Mouse (Mus musculus): ENCODE results near the gene Dydc2.

Dydc2 gene

DNA sequence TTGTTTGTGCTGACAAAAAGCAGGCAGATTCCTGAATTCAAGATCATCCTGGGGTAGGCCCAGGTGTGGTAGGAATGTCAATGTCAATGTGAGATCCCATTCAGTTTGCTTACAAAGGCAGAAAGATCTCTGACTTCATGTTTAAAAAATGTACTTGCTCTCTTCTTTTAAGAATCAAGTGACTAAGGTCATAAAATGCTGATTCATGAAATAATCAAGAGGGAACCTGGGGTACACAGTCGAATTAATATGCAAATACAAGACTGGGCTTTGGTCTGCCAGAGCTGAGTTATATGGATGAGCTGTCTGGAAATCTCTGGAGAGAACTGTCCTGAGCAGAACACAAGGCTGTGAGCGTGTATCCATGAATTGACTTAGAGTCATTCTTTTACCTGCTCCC, 21.6 kb downstream of the Dydc2 start:
- DNase-seq (ENCODE audit: low read depth in 1 of 2, low spot score in 2 of 2), result no peak

DNA sequence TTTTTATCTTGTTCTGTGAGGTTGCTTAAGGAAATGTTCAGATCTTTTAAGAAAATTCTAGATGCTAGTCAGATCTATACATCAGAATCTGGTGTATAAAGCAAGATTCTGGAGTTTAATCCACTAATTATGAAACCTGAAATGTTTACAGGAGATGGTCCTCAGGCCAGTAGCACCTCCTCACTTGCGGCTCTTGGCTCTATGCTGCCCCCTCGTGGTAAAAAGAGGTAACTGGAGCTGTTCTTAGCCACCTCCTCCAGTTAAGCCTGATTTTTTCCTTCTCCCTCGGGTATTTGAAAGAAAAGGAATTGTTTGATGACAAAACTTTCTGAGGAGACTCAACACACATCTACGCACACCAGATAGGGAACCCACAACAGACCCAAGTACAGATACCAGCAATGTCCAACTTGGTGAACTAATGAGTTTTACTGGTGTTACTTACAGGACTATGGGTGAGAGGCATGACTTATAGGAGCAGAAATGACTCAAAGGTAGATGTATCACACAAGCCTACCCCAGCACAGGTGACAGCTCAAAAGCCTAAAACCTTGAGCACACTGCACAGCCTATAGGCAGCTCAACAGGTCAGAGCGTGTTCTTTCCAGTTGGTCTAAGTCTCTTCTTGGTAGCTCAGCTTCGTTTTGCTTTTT, 33.7 kb downstream of the Dydc2 start:
- peak in 1 of 2 experiments; percentile 30 for DNase-seq (ENCODE audit: low read depth in 1 of 2, low spot score in 2 of 2)

DNA sequence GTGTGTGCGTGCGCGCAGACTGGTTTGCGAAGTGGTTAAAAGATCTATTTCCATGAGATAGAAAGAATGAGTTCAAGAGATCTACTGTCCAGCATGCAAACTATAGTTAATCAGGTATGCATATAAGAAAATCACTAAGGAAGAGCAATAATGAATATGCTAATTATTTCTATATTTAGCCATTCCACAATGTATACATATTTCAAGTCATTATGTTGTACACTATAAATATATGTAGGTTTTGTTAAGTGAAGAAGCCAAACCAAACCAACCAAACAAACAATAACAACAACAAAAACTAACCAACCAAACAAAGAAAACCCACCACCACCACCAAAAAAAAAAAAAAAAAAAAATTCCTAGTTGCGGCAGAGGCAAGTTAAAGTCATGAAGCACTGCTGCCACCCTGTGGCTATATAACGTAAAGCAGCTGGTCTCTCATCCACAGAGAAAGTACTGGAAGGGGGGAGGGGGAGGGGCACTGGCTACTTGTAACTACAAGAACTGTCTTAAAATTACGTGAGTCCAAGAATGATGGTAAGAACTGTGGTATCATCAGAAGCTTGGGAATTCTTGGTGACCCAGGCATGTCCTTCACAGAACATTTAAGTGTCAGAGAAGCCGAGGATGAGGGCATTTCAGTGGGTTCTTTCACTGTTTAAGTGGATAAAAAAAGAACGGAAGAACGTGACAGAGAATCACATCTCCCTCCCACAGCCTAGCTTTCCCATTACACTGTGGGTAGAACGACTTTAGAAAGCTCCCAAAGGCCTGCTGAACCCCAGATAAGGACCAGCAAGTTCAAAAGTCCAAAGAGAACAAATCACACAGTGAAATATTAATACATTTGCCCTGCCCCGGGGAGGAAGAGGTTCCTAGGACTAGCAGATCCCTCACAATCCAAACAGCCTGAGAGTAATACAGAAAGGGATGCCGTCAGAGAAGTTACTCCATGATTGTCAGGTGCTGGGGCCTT, 35.6 kb downstream of the Dydc2 start:
- peak in 1 of 2 experiments; percentile 25 for DNase-seq (ENCODE audit: low read depth in 1 of 2, low spot score in 2 of 2)

DNA sequence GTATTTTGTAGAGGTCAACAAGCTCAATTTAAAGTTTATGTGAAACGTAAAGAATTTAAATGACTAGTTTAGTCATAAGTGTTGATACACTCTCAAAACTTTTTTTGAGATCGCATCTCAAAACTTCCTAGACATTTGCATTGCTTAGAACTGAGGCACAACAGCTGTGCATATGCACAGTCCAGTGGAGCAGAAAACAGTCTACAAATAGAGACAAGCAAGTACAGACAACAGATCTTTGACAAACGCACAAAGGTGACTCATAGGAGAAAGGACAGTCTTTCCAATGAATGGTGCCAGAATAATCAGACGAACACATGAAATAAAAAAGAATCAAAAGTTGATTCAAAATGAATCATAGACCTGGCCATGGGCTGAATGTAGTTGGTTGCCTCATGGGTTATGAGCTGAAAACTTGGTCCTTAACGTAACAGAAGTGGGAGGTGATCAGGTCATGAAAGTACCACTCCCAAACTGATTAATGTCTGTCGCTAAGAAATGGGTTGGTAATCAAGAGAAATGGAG, 38.0 kb downstream of the Dydc2 start:
- DNase-seq (ENCODE audit: low read depth in 1 of 2, low spot score in 2 of 2), result no peak

DNA sequence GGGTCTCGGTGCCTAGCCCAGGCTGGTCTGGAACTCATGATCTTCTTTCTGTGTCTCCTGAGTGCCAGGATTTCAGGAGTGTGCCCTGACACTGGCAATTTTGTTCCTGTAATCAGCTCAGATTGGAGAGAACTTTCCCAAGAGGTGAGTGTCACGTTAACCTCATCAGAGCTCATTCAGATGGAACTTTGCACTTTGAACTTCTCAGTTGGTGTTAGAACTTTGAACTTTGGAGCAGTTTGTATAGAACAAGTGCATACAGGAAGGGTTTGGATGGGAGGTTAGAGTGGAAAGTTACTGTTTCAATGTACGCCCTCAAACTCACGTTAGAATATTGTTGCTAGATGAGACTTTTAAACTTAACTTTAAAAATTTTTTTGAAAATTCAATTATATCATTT, 39.7 kb downstream of the Dydc2 start:
- DNase-seq (ENCODE audit: low read depth in 1 of 2, low spot score in 2 of 2), result no peak

DNA sequence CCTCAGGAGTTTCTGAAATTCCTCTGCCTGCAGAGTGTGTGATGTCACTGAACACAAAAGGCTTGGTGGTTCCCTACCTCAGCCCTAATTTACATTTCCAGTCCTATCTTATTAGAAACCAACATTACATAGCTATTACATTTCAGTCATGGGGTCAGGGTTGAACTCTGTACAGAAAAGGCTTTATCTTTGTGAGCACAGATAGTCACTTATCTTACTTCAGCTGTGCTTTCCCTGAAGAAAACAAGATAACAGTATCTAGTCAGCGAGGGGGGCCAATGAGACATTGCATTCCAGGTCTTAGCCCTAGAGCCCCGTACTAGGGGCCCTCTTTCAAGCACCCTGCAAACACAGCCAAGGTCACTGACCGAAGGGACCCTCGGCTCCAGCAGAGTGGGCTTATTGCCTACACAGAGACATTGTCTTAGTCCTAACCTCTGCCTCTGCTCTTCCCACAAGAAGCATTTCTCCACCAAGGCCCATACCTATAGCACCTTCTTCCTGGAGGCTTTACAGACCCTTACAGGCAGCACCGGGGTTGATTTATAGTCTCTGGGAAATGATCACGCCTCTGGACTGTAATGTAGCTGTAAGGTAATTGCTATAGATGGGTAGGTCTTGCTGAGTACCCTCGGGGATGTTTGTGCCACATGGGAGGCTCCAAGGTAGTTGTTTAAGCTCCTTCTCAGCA, 43.3 kb downstream of the Dydc2 start:
- DNase-seq (ENCODE audit: low read depth in 1 of 2, low spot score in 2 of 2), result no peak

DNA sequence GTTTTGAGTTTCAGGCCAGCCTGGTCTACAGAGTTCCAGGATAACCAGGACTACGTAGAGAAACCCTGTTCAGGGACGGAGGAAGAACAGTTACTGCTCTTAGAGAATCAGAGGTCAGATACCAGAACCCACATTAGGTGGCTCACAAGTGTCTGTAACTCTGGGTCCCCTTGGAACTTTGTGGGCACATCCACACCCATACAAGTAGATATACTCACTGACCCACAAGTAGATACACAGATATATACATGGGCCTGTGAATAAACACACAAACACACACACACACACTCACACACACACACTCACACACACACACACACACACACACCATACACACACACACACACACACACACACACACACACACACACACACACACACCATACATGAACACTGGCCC, 43.9 kb downstream of the Dydc2 start:
- no peak for DNase-seq (ENCODE audit: low read depth in 1 of 2, low spot score in 2 of 2)

DNA sequence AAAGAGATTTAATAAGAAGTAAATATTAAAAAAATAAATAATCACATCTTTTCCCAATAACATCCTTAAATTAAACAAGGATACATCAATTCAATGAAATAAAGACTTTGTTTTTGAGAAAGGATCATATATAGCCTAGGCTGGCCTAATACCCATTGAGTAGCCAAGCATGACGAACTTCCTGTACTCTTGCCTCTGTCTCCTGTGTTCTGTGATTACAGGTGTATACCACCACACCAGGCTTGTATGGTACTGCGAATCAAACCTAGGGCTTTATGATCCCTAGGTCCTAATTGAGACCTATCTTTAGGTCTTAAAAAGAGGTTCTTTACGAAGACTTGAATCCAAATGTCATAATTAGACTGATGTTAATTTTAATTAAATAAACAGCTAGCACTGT, 47.8 kb downstream of the Dydc2 start:
- no peak for DNase-seq (ENCODE audit: low read depth in 1 of 2, low spot score in 2 of 2)

DNA sequence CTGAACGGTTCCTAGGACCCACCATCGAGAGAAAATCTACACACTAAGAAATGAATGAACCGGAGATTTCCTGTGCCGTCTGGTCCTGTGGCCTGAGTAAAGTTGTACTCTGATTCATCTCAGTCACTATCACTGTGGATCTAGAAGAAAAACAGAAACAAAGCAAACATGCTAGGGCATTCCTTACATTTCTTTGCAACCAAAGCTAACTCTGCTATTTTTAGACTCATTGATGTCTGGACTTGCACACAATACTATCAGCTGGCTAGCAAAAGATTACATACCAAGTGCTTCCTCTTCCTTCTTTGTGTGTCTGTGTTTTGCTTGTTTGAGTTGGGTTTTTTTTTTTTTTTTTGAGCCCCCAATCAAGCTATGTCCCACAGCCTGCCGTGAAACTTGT, 51.5 kb downstream of the Dydc2 start:
- no peak for DNase-seq (ENCODE audit: low read depth in 1 of 2, low spot score in 2 of 2)

DNA sequence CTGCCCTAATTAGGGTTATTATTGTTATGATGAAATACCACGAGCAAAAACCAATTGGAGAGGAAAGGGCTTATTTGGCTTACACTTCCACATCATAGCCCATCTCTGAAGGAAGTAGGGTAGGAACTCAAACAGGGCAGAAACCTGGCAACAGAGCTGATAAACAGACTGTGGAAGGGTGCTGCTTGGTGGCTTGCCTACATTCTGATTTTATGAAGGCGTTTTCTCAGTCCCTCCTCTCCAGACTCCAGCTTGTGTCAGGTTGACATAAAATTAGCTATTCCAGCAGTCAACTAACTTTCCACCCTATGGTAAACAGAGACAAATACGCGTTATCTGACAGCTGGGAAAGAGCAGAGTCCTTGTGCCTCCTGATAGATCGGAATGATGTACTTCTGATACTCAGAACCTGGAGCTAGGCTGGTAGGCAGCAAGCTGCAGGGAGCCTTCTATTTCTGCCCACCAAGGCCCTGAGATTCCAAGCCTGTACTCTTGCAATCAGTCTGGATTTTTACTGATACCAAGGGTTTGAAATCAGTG, 54.2 kb downstream of the Dydc2 start:
- no peak for DNase-seq (ENCODE audit: low read depth in 1 of 2, low spot score in 2 of 2)

DNA sequence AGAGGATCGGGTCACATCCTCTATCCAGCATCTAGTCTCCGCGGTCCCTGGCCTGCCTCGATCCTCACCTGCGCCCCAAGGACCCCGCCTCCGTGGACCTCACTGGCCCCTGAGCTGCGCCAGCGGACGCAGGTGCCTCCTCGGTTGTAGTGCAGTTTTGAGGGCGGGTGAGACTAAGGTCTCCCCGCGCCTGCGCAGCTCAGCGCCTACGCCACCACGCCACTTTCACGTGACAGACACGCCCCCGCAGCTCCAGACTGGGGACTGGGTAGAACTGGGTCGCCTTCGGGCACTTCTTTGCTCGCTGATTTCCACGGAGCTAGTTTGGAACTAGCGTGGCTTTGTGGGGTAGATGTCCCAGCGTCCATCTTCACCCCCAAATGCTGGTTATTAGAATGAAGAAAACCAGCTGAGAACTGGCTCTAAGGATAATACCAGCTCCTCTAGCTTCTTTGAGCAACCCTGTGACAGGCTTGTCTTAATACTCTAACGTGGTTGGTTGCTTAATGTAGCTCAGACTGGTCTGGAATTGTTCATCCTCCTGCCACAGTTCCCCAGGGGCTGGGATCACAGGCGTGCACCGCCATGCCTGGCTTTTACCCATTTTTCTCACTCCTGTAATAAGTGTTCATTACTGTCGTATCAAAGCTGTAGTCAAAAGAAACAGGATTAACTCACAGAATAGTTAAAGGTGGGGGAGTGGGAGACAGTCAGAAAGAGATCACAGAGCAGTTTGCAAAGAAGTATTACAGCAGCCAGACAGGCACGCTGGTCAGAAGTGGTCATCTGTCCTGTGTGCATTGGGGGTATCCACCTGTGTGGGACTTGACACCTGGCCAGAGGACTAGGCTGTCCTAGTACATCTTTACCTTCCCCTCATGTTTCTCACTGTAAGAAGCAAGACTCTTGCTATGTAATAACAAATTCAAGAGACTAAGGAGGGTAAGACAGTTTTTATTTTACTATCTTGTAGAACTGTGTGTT, 55.1 kb downstream of the Dydc2 start, which contains the start of gene Fam213a:
TSS of gene Fam213a (minus strand) at position 159 of the 984 bp plus-strand sequence.
- DNase-seq (ENCODE audit: low read depth in 1 of 2, low spot score in 2 of 2), result peak; percentile 31 to 65

DNA sequence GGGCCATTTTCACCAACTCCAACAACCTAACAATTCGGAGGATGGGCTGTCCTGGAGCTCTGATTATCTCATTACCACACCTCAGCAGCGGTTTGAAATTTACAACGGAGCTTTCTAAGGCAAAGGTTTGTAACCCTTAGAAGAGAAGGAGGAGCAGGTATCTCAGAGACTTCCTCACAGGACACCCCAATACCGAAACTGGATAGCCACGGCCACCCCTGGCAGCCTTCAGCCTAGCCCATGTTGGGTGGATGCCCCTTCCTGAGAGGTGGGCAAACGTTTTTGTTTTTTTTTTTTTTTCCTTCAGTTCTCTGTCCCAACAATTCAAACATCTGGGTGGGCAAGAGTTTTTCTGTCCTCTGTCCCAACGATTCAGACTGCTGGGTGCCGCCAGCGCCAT, 55.9 kb downstream of the Dydc2 start:
- DNase-seq (ENCODE audit: low read depth in 1 of 2, low spot score in 2 of 2), result no peak

DNA sequence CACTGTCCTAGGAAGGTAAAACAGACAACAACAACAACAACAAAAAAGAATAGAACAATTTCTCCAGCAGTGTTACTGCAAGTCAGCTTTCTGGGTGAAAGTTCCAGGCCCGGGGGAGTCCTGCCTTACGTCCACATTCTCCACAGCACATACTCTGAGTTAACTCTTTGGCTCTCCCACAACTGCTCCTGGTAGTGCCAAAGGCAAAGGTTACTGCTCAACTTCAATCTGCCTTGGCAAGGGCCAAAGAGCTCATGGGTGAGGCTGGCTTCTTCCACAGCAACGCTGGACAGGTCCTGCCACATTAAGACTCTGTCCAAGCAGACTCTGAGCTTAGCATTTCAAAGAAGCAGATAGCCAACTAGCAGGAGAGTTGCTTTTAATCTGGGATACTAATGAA, 57.1 kb downstream of the Dydc2 start:
- no peak for DNase-seq (ENCODE audit: low read depth in 1 of 2, low spot score in 2 of 2)

DNA sequence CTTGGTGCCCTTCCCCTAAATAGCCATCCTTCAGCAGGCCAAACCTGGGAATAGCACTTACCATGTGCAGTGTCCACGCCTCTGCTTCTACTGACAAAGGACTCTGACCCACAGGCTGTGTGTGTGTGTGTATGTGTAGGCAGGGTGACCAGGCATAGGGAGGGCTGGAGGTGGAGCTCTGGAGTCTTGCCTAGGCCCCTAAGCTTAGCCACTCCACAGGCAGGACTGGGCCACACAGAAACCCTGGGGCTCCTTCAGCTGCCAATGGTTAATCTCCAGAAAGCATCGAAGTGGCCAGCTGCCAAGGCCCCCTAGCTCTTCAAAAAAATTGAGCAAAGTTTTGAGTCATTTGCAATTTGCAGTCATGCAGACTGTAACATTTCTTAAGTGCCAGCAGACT, 60.9 kb downstream of the Dydc2 start:
- DNase-seq (ENCODE audit: low read depth in 1 of 2, low spot score in 2 of 2), result no peak

DNA sequence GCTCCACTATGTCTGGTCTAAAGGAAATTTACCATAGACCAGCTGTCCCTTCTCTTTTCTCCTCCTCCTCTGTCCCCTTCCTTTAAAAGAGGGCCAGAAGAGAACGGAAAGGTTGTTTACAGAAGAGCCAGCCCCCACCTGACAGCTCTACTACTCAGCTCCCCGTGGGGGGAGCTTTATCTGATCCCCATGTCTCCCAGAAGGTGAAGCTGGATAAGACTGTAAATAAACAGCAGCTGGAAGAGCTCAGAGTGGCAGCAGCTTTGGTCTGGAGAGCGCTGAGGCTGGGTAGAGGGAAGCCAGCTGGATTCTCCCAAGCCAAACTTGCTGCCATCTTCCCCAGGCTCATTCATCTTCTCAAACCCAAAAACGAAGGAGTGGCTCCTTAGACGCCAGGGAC, 61.4 kb downstream of the Dydc2 start:
- DNase-seq (ENCODE audit: low read depth in 1 of 2, low spot score in 2 of 2), result no peak

DNA sequence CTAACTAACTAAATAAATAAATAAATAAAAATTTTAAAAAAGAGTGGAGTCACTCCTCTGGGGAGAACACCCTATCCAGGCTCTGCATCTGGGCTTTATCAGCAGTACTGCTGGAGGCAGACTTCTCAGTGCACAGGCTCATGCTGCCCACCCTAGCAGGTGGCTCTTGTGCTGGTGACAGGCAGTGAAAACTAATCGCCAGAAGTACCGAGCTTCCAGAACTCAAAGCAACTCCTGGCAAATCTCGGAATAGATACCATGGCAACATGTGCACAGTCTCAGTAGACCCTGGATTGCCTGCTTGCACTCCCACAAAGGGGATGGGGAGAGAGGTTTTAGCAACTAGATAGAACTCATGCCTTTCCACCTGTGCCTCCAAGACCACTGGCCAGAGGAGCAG, 62.1 kb downstream of the Dydc2 start:
- no peak for DNase-seq (ENCODE audit: low read depth in 1 of 2, low spot score in 2 of 2)

DNA sequence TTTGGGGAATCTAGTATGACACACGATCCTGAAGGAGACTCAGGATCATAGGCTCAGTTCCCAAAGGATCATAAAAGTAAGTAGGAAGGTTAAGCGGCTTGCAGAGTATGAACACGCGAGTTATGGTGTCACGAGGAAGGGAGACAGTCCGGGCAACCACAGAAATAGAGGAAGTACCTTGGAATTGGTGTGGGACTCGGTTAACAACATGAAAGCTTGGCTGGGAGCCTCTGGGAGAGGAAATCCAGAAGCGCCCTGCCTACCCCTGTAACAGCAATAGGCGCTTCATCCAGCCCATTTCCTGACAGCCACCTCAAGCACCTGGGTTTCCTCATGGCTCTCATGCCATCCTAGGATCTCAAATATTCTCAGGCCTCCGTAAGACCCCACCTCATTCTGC, 62.7 kb downstream of the Dydc2 start:
- DNase-seq (ENCODE audit: low read depth in 1 of 2, low spot score in 2 of 2), result no peak

DNA sequence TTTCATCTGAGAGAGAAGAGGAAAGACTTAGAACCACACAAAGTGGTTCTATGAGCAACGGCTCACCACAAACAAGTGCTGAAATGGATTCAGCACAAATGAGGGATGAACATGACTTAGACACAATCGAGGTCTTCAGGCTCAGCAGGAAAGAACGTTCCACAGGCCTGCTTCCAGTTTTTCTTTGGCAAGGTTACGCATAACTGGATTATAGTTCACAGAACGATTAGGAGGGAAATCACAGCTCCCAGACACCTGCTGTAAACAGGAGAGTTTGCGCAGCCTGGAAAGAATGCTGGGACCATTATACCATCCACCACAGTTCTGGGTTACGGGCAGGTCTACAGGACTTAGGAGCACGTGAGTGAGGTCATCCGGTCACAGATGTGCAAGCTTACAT, 63.3 kb downstream of the Dydc2 start:
- no peak for DNase-seq (ENCODE audit: low read depth in 1 of 2, low spot score in 2 of 2)

DNA sequence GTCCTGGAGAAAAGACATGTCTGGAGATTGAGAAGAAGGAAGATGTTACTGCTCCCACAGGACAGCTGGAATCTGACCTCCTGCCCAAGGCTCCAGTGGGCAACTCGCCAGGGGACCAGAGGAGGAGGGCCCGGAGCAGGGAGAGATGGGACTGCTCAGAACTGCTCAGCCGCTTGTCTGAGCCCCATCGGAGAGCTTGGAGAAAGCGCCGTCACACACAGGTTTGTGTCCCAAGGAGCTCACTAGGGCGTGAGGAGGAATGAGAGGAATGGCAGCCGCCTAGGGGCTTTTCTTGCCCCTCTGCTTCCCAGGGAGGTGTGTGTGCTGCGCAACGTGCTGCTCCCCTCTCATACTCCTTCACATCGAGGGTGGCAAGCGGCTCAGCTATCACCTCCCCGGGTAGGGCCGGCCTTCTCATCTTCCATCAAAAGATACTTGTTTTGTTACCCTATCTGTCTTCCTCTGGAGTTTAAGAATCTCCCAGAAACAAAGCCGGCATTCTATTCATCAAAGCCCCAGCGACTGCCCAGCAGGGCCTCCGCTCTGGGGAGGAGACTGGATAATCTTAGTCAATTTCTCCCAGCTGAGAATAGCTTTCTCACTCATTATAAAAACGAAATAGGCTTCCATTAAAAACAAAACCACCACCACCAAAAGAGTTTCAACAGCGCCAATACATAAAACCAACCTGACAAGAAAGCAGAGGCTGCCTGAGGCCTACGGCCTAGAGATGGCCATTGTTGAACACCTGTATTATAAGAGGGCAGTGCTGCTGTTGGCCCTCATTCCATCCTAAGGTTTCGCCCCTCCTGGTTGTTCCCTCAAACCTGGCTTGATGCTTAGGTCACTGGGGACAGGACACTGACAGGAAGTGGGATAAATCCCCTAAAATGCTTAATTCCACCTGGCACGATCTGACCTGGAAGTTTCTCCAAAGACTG, 64.5 kb downstream of the Dydc2 start:
- DNase-seq (ENCODE audit: low read depth in 1 of 2, low spot score in 2 of 2), result no peak
